Mouse (Mus musculus) spleen, postnatal 10 days (tissue): ENCODE data around the gene Abo.

Source experiments
- DNase-seq, 2 experiments: peaks; one replicate each; pipeline ENCODE4 v3.0.0; 2021 to 2022; ENCODE audit warnings: low spot score in 2 of 2

The Abo gene

GRCm38 (mm10) chr2:26870666-26871065 lies 5.9 kb upstream of the Abo start:
- DNase-seq, result no peak

DNA sequence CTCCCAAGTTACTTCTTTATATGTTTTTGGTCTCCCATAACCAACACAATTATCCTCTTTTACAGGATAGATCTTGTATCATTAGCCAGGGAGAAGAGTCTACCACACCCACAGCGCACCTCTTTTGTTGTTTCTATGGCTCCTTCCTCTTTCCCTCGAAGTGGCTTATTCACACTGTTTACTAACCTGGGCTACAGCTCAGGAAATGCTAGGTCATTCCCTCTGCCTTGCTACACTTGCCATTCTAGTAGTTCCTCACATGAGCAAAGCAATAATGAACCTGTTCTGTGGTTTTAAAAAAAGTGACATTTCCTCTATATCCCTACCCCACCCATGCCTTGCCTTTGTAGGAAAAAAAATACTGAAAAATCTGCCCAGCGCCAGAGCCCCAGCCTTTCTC lies 1.9 kb downstream of the Abo start:
- no peak for DNase-seq

GRCm38 (mm10) chr2:26847706-26848105 lies 17.1 kb downstream of the Abo start:
- peak in 1 of 2 experiments; percentile 38 for DNase-seq

DNA sequence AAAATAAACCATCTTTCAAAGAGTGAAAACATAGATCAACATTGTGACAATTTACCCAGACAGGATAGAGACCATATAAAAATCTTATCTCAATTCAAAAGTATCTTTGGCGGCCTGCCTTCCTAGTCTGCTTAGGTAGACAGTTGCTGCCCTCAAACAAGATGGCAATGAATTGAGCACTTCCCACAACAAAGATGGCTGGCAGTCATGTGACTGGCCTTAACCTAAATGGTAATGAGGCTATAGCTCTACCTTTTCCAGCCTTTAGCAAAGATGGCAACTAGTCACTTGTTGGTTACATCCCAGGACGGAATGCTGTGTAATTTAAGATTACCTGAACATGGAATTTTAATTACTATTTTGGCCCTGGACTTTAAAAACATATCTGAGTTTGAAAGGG lies 32.3 kb downstream of the Abo start:
- DNase-seq, result no peak

DNA sequence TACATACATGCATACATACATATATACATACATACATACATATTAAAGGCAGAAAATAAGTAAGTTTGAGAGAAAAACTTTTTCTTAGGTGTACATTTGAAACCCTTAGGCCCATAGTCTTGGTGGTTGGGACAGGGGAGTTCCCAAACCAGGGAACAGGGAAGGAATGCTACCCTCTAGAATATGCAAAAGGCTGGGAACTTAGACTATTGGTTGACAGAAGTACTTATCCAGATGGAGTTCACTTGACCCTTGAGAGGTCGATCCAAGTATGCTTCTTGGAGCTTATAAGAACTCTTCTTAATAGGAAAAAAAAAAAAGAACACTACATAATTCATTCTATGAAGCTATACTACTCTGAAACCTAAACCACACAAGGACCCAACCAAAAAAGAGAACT lies 36.7 kb downstream of the Abo start:
- no peak for DNase-seq

DNA sequence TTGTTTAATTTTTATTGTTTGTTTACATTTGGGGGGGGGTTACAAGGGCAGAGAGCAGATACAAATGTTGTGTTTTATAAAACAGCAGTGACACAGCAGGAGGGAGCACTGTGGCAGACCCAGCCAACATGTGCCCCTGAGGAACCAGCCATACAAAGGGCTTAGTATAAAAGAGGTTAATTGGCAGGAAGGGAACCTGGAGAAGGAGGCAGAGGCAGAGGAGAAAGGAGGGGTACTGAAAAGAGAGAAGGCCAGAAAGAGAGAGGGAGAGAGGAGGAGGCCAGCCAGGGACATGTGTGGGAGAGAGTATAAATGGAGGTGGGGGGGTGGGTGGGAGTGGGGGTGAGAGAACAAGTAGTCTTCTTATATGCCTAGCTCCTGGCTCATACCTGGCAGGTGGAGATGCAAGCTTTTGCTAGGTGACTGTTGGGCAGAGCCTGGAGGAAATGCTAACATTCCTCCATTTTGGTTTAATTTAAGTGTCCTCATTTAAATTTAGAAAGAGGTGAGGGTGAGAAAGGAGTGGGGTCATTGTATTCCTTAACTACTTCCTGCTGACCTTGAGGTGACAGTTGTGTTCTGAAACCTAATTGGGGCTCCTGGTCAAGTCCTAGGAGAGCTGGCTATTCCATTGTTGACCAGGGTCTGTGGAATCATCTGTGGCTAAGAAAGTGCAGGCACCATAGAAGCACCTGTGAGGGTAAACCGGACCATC lies 37.4 kb downstream of the Abo start:
- DNase-seq, result no peak
